Mouse (Mus musculus): ENCODE results near the gene Abcb7. TPM values are rescaled to one million over a fixed set of nuclear protein-coding genes. Genes with fewer than 3 reads are reported as not detected.

The Abcb7 gene
- total RNA-seq, 2 experiments from 2014 or later, result 33.2 to 39.7 TPM

Other genes with a start within 250 kb of the Abcb7 start
- gene Nexmif, start 212.7 kb downstream of the Abcb7 start, total RNA-seq (2021), result under 1 TPM; 0.11 to 0.19 TPM
- 1 to 10 TPM; 7.4 to 9.3 TPM for gene Uprt, start 69.0 kb upstream of the Abcb7 start, total RNA-seq (2021)

Measured in heart, postnatal 36 days (tissue).